Mouse (Mus musculus): ENCODE measurements around the gene Dnah1. TPM values are rescaled to one million over a fixed set of nuclear protein-coding genes. Genes with fewer than 3 reads are reported as not detected.

Dnah1 gene
- polyA plus RNA-seq, 1 experiment from 2014 or later, result 4.3 TPM

DNA sequence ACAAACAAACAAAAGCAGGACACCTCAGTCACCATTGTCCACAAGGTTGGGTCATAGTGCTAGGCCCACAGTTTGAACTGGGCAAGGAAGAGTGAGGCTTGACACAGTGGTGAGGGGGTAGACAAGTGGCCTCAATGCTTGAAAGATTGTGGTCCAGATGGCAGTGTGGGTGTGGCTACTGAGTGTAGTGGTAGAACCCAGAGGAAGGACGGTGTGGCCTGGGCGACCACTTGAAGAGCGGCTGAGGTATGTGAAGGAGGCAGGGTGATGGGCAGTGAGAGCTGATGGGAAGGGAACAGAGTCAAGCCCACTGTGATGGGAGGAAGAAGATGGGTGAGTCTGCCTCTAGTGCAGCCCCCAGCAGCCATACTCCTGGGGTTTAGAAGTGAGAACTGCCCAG is 109.0 kb downstream of the Dnah1 start:
- H3K4me1 ChIP-seq (replicated peaks; ENCODE audit: control insufficient read depth, insufficient read depth, low read length), result peaks cover 14% of the 10 kb centered on the region
- 96% methylated on average over 3 of the region's 3 CpGs for WGBS
- no peak overlapping the region for H3K27ac ChIP-seq
- H3K36me3 ChIP-seq (replicated peaks; ENCODE audit: control insufficient read depth, insufficient read depth), result no peaks in the 10 kb centered on the region
- H3K4me2 ChIP-seq (replicated peaks), result no peak overlapping the region
- H3K4me3 ChIP-seq (replicated peaks; ENCODE audit: low read length), result no peak overlapping the region
- H3K27me3 ChIP-seq (ENCODE audit: control insufficient read depth, insufficient read depth, low read length), result no peaks in the 10 kb centered on the region
- no peaks in the 10 kb centered on the region for H3K9me3 ChIP-seq (ENCODE audit: control insufficient read depth, low read length)
- no peak for ATAC-seq (ENCODE audit: low FRiP score)
- H3K9ac ChIP-seq, result no peak overlapping the region
- DNase-seq (ENCODE audit: low spot score), result no peak

DNA sequence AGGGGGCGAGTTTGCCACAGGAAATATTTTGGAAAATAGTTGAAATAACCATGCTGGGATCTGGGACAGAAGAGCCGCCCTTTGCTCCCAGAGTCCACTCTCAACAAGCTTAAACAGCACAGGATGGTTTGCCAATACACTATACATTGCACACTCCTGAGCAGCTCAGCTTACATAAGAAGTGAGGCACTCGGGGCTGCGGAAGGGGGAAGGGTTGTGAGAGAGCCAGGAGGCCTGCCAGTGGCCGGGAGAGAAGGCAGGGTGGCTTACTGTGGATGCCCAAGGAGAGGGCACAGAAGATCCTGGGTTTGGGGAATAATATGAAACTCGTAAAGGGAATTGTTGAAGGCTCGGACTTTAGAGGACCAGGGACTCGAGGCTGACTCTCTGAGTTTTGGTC is 109.8 kb downstream of the Dnah1 start:
- Histone ChIP-seq H3K9me3 (ENCODE audit: control insufficient read depth, low read length) (no peaks in the 10 kb centered on the region), H3K4me3 (replicated peaks; ENCODE audit: low read length) (no peak overlapping the region), H3K4me1 (replicated peaks; ENCODE audit: control insufficient read depth, insufficient read depth, low read length) (peaks cover 14% of the 10 kb centered on the region), H3K27ac (no peak overlapping the region), H3K4me2 (replicated peaks) (no peak overlapping the region), H3K27me3 (ENCODE audit: control insufficient read depth, insufficient read depth, low read length) (no peaks in the 10 kb centered on the region), H3K36me3 (replicated peaks; ENCODE audit: control insufficient read depth, insufficient read depth) (no peaks in the 10 kb centered on the region), H3K9ac (no peak overlapping the region)
- no peak for ATAC-seq (ENCODE audit: low FRiP score)
- WGBS, result 77% methylated on average over 8 of the region's 8 CpGs
- DNase-seq (ENCODE audit: low spot score), result no peak

DNA sequence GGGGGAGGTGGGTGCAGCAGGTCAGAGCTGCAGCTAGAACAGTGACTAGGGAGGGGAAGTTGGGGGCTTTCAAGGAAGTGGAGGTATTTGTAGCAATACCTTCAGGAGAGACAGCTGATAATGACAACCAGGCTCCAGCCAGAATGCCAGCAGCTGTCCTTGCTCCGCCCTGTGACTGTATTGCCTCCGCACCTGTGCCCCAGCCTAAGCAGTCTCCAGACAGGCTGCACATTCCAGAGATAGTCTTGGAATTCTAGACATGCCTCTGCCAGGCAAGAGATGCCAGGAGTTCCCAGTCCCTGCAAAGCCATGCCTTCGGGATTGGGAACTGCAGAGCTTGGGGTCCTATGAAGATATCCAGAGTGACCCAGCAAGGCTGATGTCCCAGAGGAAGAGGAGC is 111.2 kb downstream of the Dnah1 start:
- no peak overlapping the region for H3K4me2 ChIP-seq (replicated peaks)
- H3K9ac ChIP-seq, result no peak overlapping the region
- whole genome bisulfite sequencing, result 91% methylated on average over 3 of the region's 3 CpGs
- H3K4me3 ChIP-seq (replicated peaks; ENCODE audit: low read length), result no peak overlapping the region
- ATAC-seq (ENCODE audit: low FRiP score) (no peak), DNase-seq (ENCODE audit: low spot score) (no peak)
- H3K36me3 ChIP-seq (replicated peaks; ENCODE audit: control insufficient read depth, insufficient read depth), result no peaks in the 10 kb centered on the region
- no peaks in the 10 kb centered on the region for H3K9me3 ChIP-seq (ENCODE audit: control insufficient read depth, low read length)
- H3K4me1 ChIP-seq (replicated peaks; ENCODE audit: control insufficient read depth, insufficient read depth, low read length), result peaks cover 9% of the 10 kb centered on the region
- H3K27ac ChIP-seq, result no peak overlapping the region
- H3K27me3 ChIP-seq (ENCODE audit: control insufficient read depth, insufficient read depth, low read length), result no peaks in the 10 kb centered on the region

GRCm38 (mm10) chr14:31211854-31212253 is 111.8 kb downstream of the Dnah1 start:
- peaks cover 6% of the 10 kb centered on the region; the same call in 1 of the 2 replicates for H3K4me1 ChIP-seq (replicated peaks; ENCODE audit: control insufficient read depth, insufficient read depth, low read length)
- ATAC-seq (ENCODE audit: low FRiP score) (no peak), DNase-seq (ENCODE audit: low spot score) (no peak)
- H3K27me3 ChIP-seq (ENCODE audit: control insufficient read depth, insufficient read depth, low read length), result no peaks in the 10 kb centered on the region
- H3K36me3 ChIP-seq (replicated peaks; ENCODE audit: control insufficient read depth, insufficient read depth), result no peaks in the 10 kb centered on the region
- H3K4me2 ChIP-seq (replicated peaks), result no peak overlapping the region
- 93% methylated on average over 6 of the region's 6 CpGs for WGBS
- H3K27ac ChIP-seq, result no peak overlapping the region
- H3K9me3 ChIP-seq (ENCODE audit: control insufficient read depth, low read length), result no peaks in the 10 kb centered on the region
- no peak overlapping the region for H3K9ac ChIP-seq
- H3K4me3 ChIP-seq (replicated peaks; ENCODE audit: low read length), result no peak overlapping the region

Other genes with a start within 250 kb of the Dnah1 start
- gene Smim4, start 194.9 kb downstream of the Dnah1 start, polyA plus RNA-seq (2014; fragmentation: Nextera tagmentation; extraction: Ambion mirVana), result 55.5 and 77.7 TPM in 2 replicates
- 260 and 277 TPM in 2 replicates for gene Nt5dc2, start 192.8 kb downstream of the Dnah1 start, polyA plus RNA-seq (2014; fragmentation: Nextera tagmentation; extraction: Ambion mirVana)
- 17.9 and 27.6 TPM in 2 replicates for gene Stab1, start 155.3 kb downstream of the Dnah1 start, polyA plus RNA-seq (2014; fragmentation: Nextera tagmentation; extraction: Ambion mirVana)
- gene Tnnc1, start 115.6 kb downstream of the Dnah1 start, polyA plus RNA-seq (2014; fragmentation: Nextera tagmentation; extraction: Ambion mirVana), result 2.4 and 3.2 TPM in 2 replicates
- gene Nisch, start 107.0 kb downstream of the Dnah1 start, polyA plus RNA-seq (2014; fragmentation: Nextera tagmentation; extraction: Ambion mirVana), result 304 and 309 TPM in 2 replicates
- gene Sema3g, start 106.0 kb downstream of the Dnah1 start, polyA plus RNA-seq (2014; fragmentation: Nextera tagmentation; extraction: Ambion mirVana), result 0.27 and 0.32 TPM in 2 replicates
- 10.4 and 10.7 TPM in 2 replicates for gene Phf7, start 72.6 kb downstream of the Dnah1 start, polyA plus RNA-seq (2014; fragmentation: Nextera tagmentation; extraction: Ambion mirVana)
- gene Bap1, start 72.4 kb downstream of the Dnah1 start, polyA plus RNA-seq (2014; fragmentation: Nextera tagmentation; extraction: Ambion mirVana), result 93.3 and 94.1 TPM in 2 replicates
- gene Capn7, start 12.7 kb upstream of the Dnah1 start, polyA plus RNA-seq (2014; fragmentation: Nextera tagmentation; extraction: Ambion mirVana), result 90.6 and 103 TPM in 2 replicates
- 86.9 and 93.7 TPM in 2 replicates for gene Sh3bp5, start 112.2 kb upstream of the Dnah1 start, polyA plus RNA-seq (2014; fragmentation: Nextera tagmentation; extraction: Ambion mirVana)
- 9.3 and 10.0 TPM in 2 replicates for gene Eaf1, start 170.5 kb upstream of the Dnah1 start, polyA plus RNA-seq (2014; fragmentation: Nextera tagmentation; extraction: Ambion mirVana)
- 41.7 and 45.0 TPM in 2 replicates for gene Mettl6, start 171.1 kb upstream of the Dnah1 start, polyA plus RNA-seq (2014; fragmentation: Nextera tagmentation; extraction: Ambion mirVana)